Comparison of ENCODE assay signal across 14 mouse cellular contexts in the genomic region with DNA sequence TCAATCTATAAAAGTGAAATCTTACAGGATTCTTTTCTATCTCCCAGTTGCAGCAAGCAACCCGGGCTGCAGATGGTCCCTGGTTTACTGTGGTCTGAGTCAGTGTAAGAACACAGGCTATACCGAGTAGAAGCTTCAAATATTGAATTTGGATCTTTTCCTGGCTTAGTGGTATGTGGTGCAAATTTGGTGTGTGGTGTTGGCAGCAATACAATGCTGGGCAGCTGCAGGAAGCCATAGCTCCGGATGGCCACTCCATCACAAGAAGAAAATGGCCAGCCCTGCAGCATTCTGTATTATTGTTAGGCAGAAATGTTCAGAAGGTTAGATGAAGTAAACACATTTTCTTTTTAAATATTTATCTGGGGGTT. TPM values are rescaled to one million over a fixed set of nuclear protein-coding genes. Genes with fewer than 3 reads are reported as not detected.
A peak's percentile ranks its signal among the peaks of the same experiment; 100 is the strongest.
DNase-seq lines count a peak whose midpoint lies in the region; ATAC-seq and TF ChIP-seq lines count a peak whose summit lies in the region.
"Had no signal": no experiment of that assay in that cellular context is flagged by ENCODE, and none has a peak within 500 bp of the region (broad histone marks: within the 10 kb centered on the region; RNA-seq: fewer than 3 reads in every experiment).

No protein-coding gene starts in this region.

- ATAC-seq in hindbrain, embryonic 14.5 days (ENCODE audit: low FRiP score) = peak; percentile 34; the same call in 1 of the 2 replicates
- ATAC-seq: intestine, postnatal 0 days had no signal

- H3K9ac ChIP-seq in hindbrain, embryonic 14.5 days = no peak overlapping the region
- H3K9ac ChIP-seq: lung, embryonic 14.5 days had no signal

- H3K4me1 ChIP-seq in hindbrain, embryonic 14.5 days (replicated peaks; ENCODE audit: control insufficient read depth, insufficient read depth, low read length) = peaks cover 25% of the 10 kb centered on the region

- H3K27me3 ChIP-seq in hindbrain, embryonic 14.5 days (ENCODE audit: control insufficient read depth, insufficient read depth, low read length) = no peaks in the 10 kb centered on the region
- H3K27me3 ChIP-seq in myocyte (ENCODE audit: control insufficient read depth, insufficient read depth, insufficient read length) = no peaks in the 10 kb centered on the region

- no peaks in the 10 kb centered on the region for H3K79me2 ChIP-seq in myocyte (ENCODE audit: control insufficient read depth, insufficient read depth)

- 32% methylated on average over 3 of the region's 3 CpGs for WGBS in hindbrain, embryonic 14.5 days

- no peak for TF ChIP-seq CTCF in left cerebral cortex, adult 2 months (IDR thresholded peaks at IDR 0.05)

- DNase-seq in left cerebral cortex, adult 2 months (ENCODE audit: extremely low spot score in 1 of 2, low spot score in 2 of 2) = no peak
- DNase-seq in left cerebral cortex, postnatal 10 days (ENCODE audit: extremely low spot score in 1 of 2, low spot score in 2 of 2) = no peak
- DNase-seq in NIH3T3 (ENCODE audit: low read depth) = peak; percentile 20
- peak; percentile 50 for DNase-seq in hindbrain, embryonic 14.5 days (ENCODE audit: low spot score)
- no peak for DNase-seq in heart, postnatal 10 days
- DNase-seq in kidney, adult 11 months = no peak
- DNase-seq: cerebellum, adult 18-20 months; heart, adult 18-20 months; kidney, postnatal 4 days; liver; lung, embryonic 14.5 days; right cerebral cortex, postnatal 14 days had no signal

- no peak for TF ChIP-seq POLR2A in myocyte (IDR thresholded peaks at IDR 0.05; ENCODE audit: insufficient read length, low read depth)

- H3K27ac ChIP-seq in left cerebral cortex, adult 2 months = peak overlapping the region; percentile 32; the same call in 1 of the 2 replicates
- H3K27ac ChIP-seq in hindbrain, embryonic 14.5 days = peak overlapping the region; percentile 93

- no peak overlapping the region for H3ac ChIP-seq in myocyte (ENCODE audit: control insufficient read depth, insufficient read length)

- no peak overlapping the region for H3K4me3 ChIP-seq in left cerebral cortex, adult 2 months
- H3K4me3 ChIP-seq in hindbrain, embryonic 14.5 days (replicated peaks; ENCODE audit: low read length) = no peak overlapping the region
- H3K4me3 ChIP-seq in myocyte = no peak overlapping the region

- peak overlapping the region; percentile 17; the same call in 1 of the 2 replicates for H3K4me2 ChIP-seq in hindbrain, embryonic 14.5 days (replicated peaks)
- H3K4me2 ChIP-seq in myocyte (ENCODE audit: low read depth) = peak overlapping the region; percentile 71
- H3K4me2 ChIP-seq: lung, embryonic 14.5 days had no signal

- intact Hi-C loops in left cerebral cortex, adult 2 months (cut with DNase I) = loop anchor here (5.0 kb wide), 1 partner anchor 141 kb away; no protein-coding TSS in a partner anchor
- intact Hi-C loops in left cerebral cortex, postnatal 10 days (cut with DNase I) = no loop called here
- intact Hi-C loops in heart, postnatal 10 days (cut with DNase I) = no loop called here

- no peaks in the 10 kb centered on the region for H3K9me3 ChIP-seq in hindbrain, embryonic 14.5 days (ENCODE audit: control insufficient read depth, low read length)

- no peaks in the 10 kb centered on the region for H3K36me3 ChIP-seq in hindbrain, embryonic 14.5 days (replicated peaks; ENCODE audit: control insufficient read depth, insufficient read depth)
- H3K36me3 ChIP-seq in myocyte (ENCODE audit: control insufficient read depth, insufficient read depth) = peaks cover 8% of the 10 kb centered on the region

TF ChIP-seq in myocyte, 11 proteins besides CTCF, POLR2A, EP300 and RAD21:
- TF ChIP-seq TCF12 (IDR thresholded peaks at IDR 0.05; ENCODE audit: insufficient read depth, poor library complexity, severe bottlenecking) = no peak
- TF ChIP-seq MYOD1 (IDR thresholded peaks at IDR 0.05; ENCODE audit: control insufficient read depth in 1 of 3, insufficient read length in 2 of 3, low read depth in 2 of 3) = peak in 2 of 3 experiments; percentile 70 to 79
- peak in 1 of 3 experiments; percentile 60 for TF ChIP-seq MYOG (IDR thresholded peaks at IDR 0.05; ENCODE audit: control insufficient read depth in 1 of 3, insufficient read depth in 1 of 3, insufficient read length in 2 of 3, low read depth in 2 of 3)
- no peak for TF ChIP-seq TCF3 (IDR thresholded peaks at IDR 0.05; ENCODE audit: insufficient read length, low read depth)
- no peak for TF ChIP-seq POLR2AphosphoS2 (IDR thresholded peaks at IDR 0.05; ENCODE audit: insufficient read length, low read depth)

RNA-seq across cellular contexts. Expression of a gene that starts 27.7 kb away (rescaled TPM):
- 1 to 10 TPM; 7.8 to 8.0 TPM for total RNA-seq in left cerebral cortex, adult 2 months (2021)
- total RNA-seq in left cerebral cortex, postnatal 10 days (2021) = 1 to 10 TPM; 4.6 to 4.9 TPM
- 2.9 and 3.4 TPM in 2 replicates for polyA plus RNA-seq in hindbrain, embryonic 14.5 days (2014; fragmentation: Nextera tagmentation; extraction: Ambion mirVana)
- polyA plus RNA-seq in myocyte (2012; fragmentation: generic; extraction: Trizol) = 68.3 TPM
- 100 to 1,000 TPM; 157 to 160 TPM for total RNA-seq in heart, postnatal 10 days (2021)

Comparison
In these comparisons a context has a peak if more than half of its experiments do, and no peak if none do; other contexts are left out.
1. DNase-seq: peak in NIH3T3 (single experiment) and hindbrain, embryonic 14.5 days (single experiment); none in left cerebral cortex, adult 2 months (0 of 2), left cerebral cortex, postnatal 10 days (0 of 2), heart, postnatal 10 days (0 of 2) and kidney, adult 11 months (single experiment).
2. RNA of a gene that starts 27.7 kb away (total RNA-seq): 157 to 160 TPM in heart, postnatal 10 days; 7.8 to 8.0 TPM in left cerebral cortex, adult 2 months and 4.6 to 4.9 TPM in left cerebral cortex, postnatal 10 days; every median in the first group is over 10 times any median in the second.